Mouse (Mus musculus) MEL (cell line): ENCODE results near the gene Rgl1. TPM values are rescaled to one million over a fixed set of nuclear protein-coding genes. Genes with fewer than 3 reads are reported as not detected.

Experiments used
- DNase-seq: peaks from one replicate; pipeline ENCODE4 v3.0.0; 2011; ENCODE audit warnings: low read depth, low spot score
- H3K27ac ChIP-seq: 2 replicates; pipeline ENCODE4 v1.5.1; 2012; ENCODE audit warnings: low read depth, mild to moderate bottlenecking, control low read depth, low read length, moderate library complexity; ENCODE audit not compliant: control insufficient read depth
- H3K27me3 ChIP-seq, 2 experiments: fragments of 150-350 bp in 1 of 2; sonication (generic) in 1 of 2; 2 replicates each; pipeline ENCODE4 v1.6.1; 2012; ENCODE audit warnings: low read length in 2 of 2, mild to moderate bottlenecking in 2 of 2, improper control_type of control experiment in 1 of 2, moderate library complexity in 1 of 2; ENCODE audit not compliant: insufficient read depth in 2 of 2, control insufficient read depth in 1 of 2
- H3K36me3 ChIP-seq, 2 experiments: 2 replicates each; pipeline ENCODE4 v1.6.1; 2012 to 2014; ENCODE audit warnings: low read length in 2 of 2, improper control_type of control experiment in 1 of 2, inconsistent platforms in 1 of 2, mild to moderate bottlenecking in 1 of 2; ENCODE audit not compliant: insufficient read depth in 2 of 2, control insufficient read depth in 1 of 2
- H3K4me1 ChIP-seq, 2 experiments: fragments of 150-350 bp in 1 of 2; sonication (generic) in 1 of 2; 2 replicates each; pipeline ENCODE4 v1.6.1; 2012; ENCODE audit warnings: low read length in 2 of 2, improper control_type of control experiment in 1 of 2, mild to moderate bottlenecking in 1 of 2; ENCODE audit not compliant: insufficient read depth in 2 of 2, control insufficient read depth in 1 of 2
- H3K4me3 ChIP-seq, 2 experiments: fragments of 150-350 bp in 1 of 2; sonication (generic) in 1 of 2; 2 replicates each; pipeline ENCODE4 v1.5.1; 2012; ENCODE audit warnings: low read depth in 2 of 2, low read length in 2 of 2, mild to moderate bottlenecking in 2 of 2, moderate library complexity in 2 of 2, control low read depth in 1 of 2, improper control_type of control experiment in 1 of 2; ENCODE audit not compliant: control insufficient read depth in 1 of 2, insufficient read depth in 1 of 2
- H3K79me2 ChIP-seq: 2 replicates; pipeline ENCODE4 v1.6.1; 2012; ENCODE audit warnings: mild to moderate bottlenecking, low read length, moderate library complexity; ENCODE audit not compliant: control insufficient read depth, poor library complexity, insufficient read depth
- H3K9ac ChIP-seq: 2 replicates; pipeline ENCODE4 v1.6.1; 2012; ENCODE audit warnings: low read depth, mild to moderate bottlenecking, control low read depth, low read length, moderate library complexity; ENCODE audit not compliant: control insufficient read depth, poor library complexity, severe bottlenecking
- H3K9me3 ChIP-seq: fragments of 150-350 bp; sonication (generic); replicated peaks from 2 replicates; pipeline ENCODE4 v1.6.1; 2012; ENCODE audit warnings: mild to moderate bottlenecking, low read length, improper control_type of control experiment, moderate library complexity; ENCODE audit not compliant: insufficient read depth
- BHLHE40 ChIP-seq: IDR thresholded peaks from 2 replicates; pipeline ENCODE4 v1.6.1; 2012; ENCODE audit warnings: low read depth, mild to moderate bottlenecking, inconsistent platforms, low read length, improper control_type of control experiment, borderline replicate concordance
- CTCF ChIP-seq, 3 experiments: IDR thresholded peaks in 2 of 3; conservative IDR thresholded peaks in 1 of 3; 2 replicates each; pipeline ENCODE4 v1.5.1; 2011 to 2012; ENCODE audit warnings: low read length in 3 of 3, low read depth in 2 of 3, mild to moderate bottlenecking in 2 of 3, improper control_type of control experiment in 1 of 3, inconsistent platforms in 1 of 3, mixed read lengths in 1 of 3, moderate library complexity in 1 of 3; ENCODE audit not compliant: control insufficient read depth in 1 of 3, insufficient read depth in 1 of 3, poor library complexity in 1 of 3, severe bottlenecking in 1 of 3
- ELF1 ChIP-seq: IDR thresholded peaks from 2 replicates; pipeline ENCODE4 v1.6.1; 2014; ENCODE audit warnings: low read depth, mild to moderate bottlenecking, inconsistent platforms, low read length, improper control_type of control experiment, moderate library complexity
- GATA1 ChIP-seq: IDR thresholded peaks from 2 replicates; pipeline ENCODE4 v1.6.1; 2011; ENCODE audit warnings: low read depth, low read length, improper control_type of control experiment
- MAZ ChIP-seq: IDR thresholded peaks from 2 replicates; pipeline ENCODE4 v1.6.1; 2012; ENCODE audit warnings: low read depth, mild to moderate bottlenecking, inconsistent platforms, low read length, improper control_type of control experiment
- MEF2A ChIP-seq: IDR thresholded peaks from 2 replicates; pipeline ENCODE4 v1.6.1; 2014; ENCODE audit warnings: low read depth, mild to moderate bottlenecking, inconsistent platforms, low read length, improper control_type of control experiment; ENCODE audit not compliant: poor library complexity, insufficient replicate concordance, severe bottlenecking; ENCODE audit errors: extremely low read depth
- MYB ChIP-seq: IDR thresholded peaks from 2 replicates; pipeline ENCODE4 v1.6.1; 2011; ENCODE audit warnings: mild to moderate bottlenecking, low read depth, low read length, improper control_type of control experiment
- NELFE ChIP-seq: IDR thresholded peaks from 2 replicates; pipeline ENCODE4 v1.6.1; 2011; ENCODE audit warnings: low read depth, low read length, improper control_type of control experiment
- POLR2A ChIP-seq, 2 experiments: IDR thresholded peaks; 2 replicates each; pipeline ENCODE4 v1.6.1; 2011 to 2012; ENCODE audit warnings: low read length in 2 of 2, mild to moderate bottlenecking in 2 of 2, control low read depth in 1 of 2, improper control_type of control experiment in 1 of 2, low read depth in 1 of 2, moderate library complexity in 1 of 2; ENCODE audit not compliant: control insufficient read depth in 1 of 2, insufficient read depth in 1 of 2, poor library complexity in 1 of 2
- POLR2AphosphoS2 ChIP-seq: IDR thresholded peaks from 2 replicates; pipeline ENCODE4 v1.6.1; 2011; ENCODE audit warnings: low read length, improper control_type of control experiment
- SMC3 ChIP-seq: IDR thresholded peaks from 2 replicates; pipeline ENCODE4 v1.6.1; 2011; ENCODE audit warnings: low read depth, low read length, improper control_type of control experiment
- UBTF ChIP-seq: IDR thresholded peaks from 2 replicates; pipeline ENCODE4 v1.6.1; 2012; ENCODE audit warnings: low read depth, mild to moderate bottlenecking, inconsistent platforms, low read length, improper control_type of control experiment, moderate library complexity, borderline replicate concordance; ENCODE audit not compliant: insufficient read depth
- USF1 ChIP-seq: IDR thresholded peaks from 2 replicates; pipeline ENCODE4 v1.6.1; 2014; ENCODE audit warnings: low read depth, mild to moderate bottlenecking, inconsistent platforms, low read length, improper control_type of control experiment, moderate library complexity
- ZC3H11A ChIP-seq: IDR thresholded peaks from 2 replicates; pipeline ENCODE4 v1.6.1; 2012; ENCODE audit warnings: low read depth, mild to moderate bottlenecking, inconsistent platforms, low read length, improper control_type of control experiment
- ZKSCAN1 ChIP-seq: IDR thresholded peaks from 2 replicates; pipeline ENCODE4 v1.6.1; 2012; ENCODE audit warnings: low read depth, mild to moderate bottlenecking, inconsistent platforms, low read length, improper control_type of control experiment, moderate library complexity
- ZMIZ1 ChIP-seq: IDR thresholded peaks from 2 replicates; pipeline ENCODE4 v1.6.1; 2012; ENCODE audit warnings: low read depth, mild to moderate bottlenecking, inconsistent platforms, low read length, improper control_type of control experiment, moderate library complexity
- ZNF384 ChIP-seq: IDR thresholded peaks from 2 replicates; pipeline ENCODE4 v1.6.1; 2012; ENCODE audit warnings: low read depth, mild to moderate bottlenecking, inconsistent platforms, low read length, improper control_type of control experiment
- polyA plus RNA-seq, 2 experiments: library from polyadenylated mRNA; stranded (reverse) in 1 of 2; unstranded in 1 of 2; fragments of >175 nt in 1 of 2; fragments of >200 nt in 1 of 2; gene quantifications; 2 replicates each; pipeline versions ENCODE4 v1.2.1 to v1.2.4; 2012; ENCODE audit warnings: low replicate concordance in 2 of 2, low read depth in 1 of 2; ENCODE audit not compliant: insufficient read length in 2 of 2, insufficient read depth in 1 of 2, missing spikeins in 1 of 2
- total RNA-seq: library from RNA; depleted of rRNA; stranded (reverse); fragments of 300-350 nt; gene quantifications from 2 replicates; pipeline ENCODE4 v1.2.3, GENCODE M21; 2012

Gene Rgl1
- total and polyA plus RNA-seq, 3 experiments = 0.12 to 0.39 TPM; not detected in 1

GRCm38 (mm10) chr1:152589331-152589935, 176.7 kb downstream of the Rgl1 start:
- no peak for TF ChIP-seq BHLHE40
- TF ChIP-seq ZKSCAN1 = no peak
- TF ChIP-seq UBTF = no peak
- TF ChIP-seq USF1 = no peak
- no peak for TF ChIP-seq POLR2AphosphoS2
- no peak for TF ChIP-seq MYB
- no peak for TF ChIP-seq SMC3
- TF ChIP-seq ZNF384 = no peak
- no peak for TF ChIP-seq GATA1
- no peak for TF ChIP-seq NELFE
- TF ChIP-seq MEF2A = no peak
- no peak for TF ChIP-seq MAZ
- Histone ChIP-seq H3K27me3 (peaks cover 0 to 2% of the 10 kb centered on the region in 2 experiments; a peak in 2 of 4 replicates), H3K79me2 (no peaks in the 10 kb centered on the region), H3K27ac (no peak overlapping the region), H3K4me1 (peaks cover 0 to 23% of the 10 kb centered on the region in 2 experiments; a peak in 3 of 4 replicates), H3K36me3 (peaks cover 0 to 13% of the 10 kb centered on the region in 2 experiments; a peak in 2 of 4 replicates), H3K9ac (no peak overlapping the region), H3K9me3 (no peaks in the 10 kb centered on the region), H3K4me3 (no peak overlapping the region)
- no peak for DNase-seq

GRCm38 (mm10) chr1:152587431-152587830, 178.7 kb downstream of the Rgl1 start:
- no peak for TF ChIP-seq ZC3H11A
- TF ChIP-seq POLR2A (IDR thresholded peaks at IDR 0.05; ENCODE audit: control insufficient read depth in 1 of 2, insufficient read depth in 1 of 2, low read depth in 1 of 2, low read length in 2 of 2, poor library complexity in 1 of 2) = no peak
- TF ChIP-seq CTCF (IDR thresholded peaks at IDR 0.05 in 2 of 3, conservative IDR thresholded peaks at IDR 0.05 in 1 of 3; ENCODE audit: control insufficient read depth in 1 of 3, insufficient read depth in 1 of 3, low read depth in 2 of 3, low read length in 3 of 3, poor library complexity in 1 of 3, severe bottlenecking in 1 of 3) = no peak
- TF ChIP-seq NELFE = no peak
- no peak for TF ChIP-seq ZMIZ1
- no peak for TF ChIP-seq ELF1
- TF ChIP-seq SMC3 = no peak
- TF ChIP-seq MYB = no peak
- no peak for TF ChIP-seq MAZ
- TF ChIP-seq, all 39 proteins: peak for 0
- H3K27me3 ChIP-seq = peaks cover 2 to 5% of the 10 kb centered on the region in 2 experiments; a peak in 3 of 4 replicates
- peaks cover 0 to 9% of the 10 kb centered on the region in 2 experiments; a peak in 2 of 4 replicates for H3K36me3 ChIP-seq
- peaks cover 0 to 13% of the 10 kb centered on the region in 2 experiments; a peak in 2 of 4 replicates for H3K4me1 ChIP-seq
- no peaks in the 10 kb centered on the region for H3K9me3 ChIP-seq
- no peak for DNase-seq
- no peak overlapping the region for H3K4me3 ChIP-seq
- H3K27ac ChIP-seq = no peak overlapping the region
- no peaks in the 10 kb centered on the region for H3K79me2 ChIP-seq
- no peak overlapping the region for H3K9ac ChIP-seq
